Mouse (Mus musculus): ENCODE measurements around the gene Ptger3. TPM values are rescaled to one million over a fixed set of nuclear protein-coding genes. Genes with fewer than 3 reads are reported as not detected.
A peak's percentile ranks its signal among the peaks of the same experiment; 100 is the strongest.

Ptger3 gene
- total RNA-seq (2014; rRNA removed) (9.4 and 10.1 TPM in 2 replicates), polyA plus RNA-seq (2015; fragmentation: Nextera tagmentation; extraction: Ambion mirVana) (6.6 and 7.8 TPM in 2 replicates)

DNA sequence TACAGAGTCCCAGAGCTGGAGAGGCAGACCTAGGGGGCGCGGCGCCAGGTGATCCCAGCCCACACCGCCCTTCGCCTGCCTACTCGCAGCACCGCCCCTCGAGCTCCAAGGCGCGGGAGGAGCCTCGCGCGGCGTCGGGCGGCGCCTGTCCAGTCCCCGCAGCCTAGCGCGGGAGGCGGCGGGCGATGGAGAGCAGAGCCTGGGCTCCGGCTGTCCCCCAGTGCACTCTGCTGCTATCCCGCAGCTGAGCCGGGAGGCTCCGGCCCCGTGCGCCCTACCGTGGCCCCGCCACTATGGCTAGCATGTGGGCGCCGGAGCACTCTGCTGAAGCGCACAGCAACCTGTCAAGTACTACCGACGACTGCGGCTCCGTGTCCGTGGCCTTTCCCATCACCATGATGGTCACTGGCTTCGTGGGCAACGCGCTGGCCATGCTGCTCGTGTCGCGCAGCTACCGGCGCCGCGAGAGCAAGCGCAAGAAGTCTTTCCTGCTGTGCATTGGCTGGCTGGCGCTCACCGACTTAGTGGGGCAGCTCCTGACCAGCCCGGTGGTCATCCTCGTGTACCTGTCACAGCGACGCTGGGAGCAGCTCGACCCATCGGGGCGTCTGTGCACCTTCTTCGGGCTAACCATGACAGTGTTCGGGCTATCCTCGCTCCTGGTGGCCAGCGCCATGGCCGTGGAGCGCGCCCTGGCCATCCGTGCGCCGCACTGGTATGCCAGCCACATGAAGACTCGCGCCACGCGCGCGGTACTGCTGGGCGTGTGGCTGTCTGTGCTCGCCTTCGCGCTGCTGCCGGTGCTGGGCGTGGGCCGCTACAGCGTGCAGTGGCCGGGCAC, at the start of gene Ptger3:
TSS of gene Ptger3 (plus strand) at position 168 of the 841 bp plus-strand sequence.
- no peak within 1 kb of the TSS for H3K27ac ChIP-seq (ENCODE audit: low read depth, low read length)
- peaks cover 19% of the 10 kb centered on the region for H3K27me3 ChIP-seq (ENCODE audit: insufficient read depth, low read length)
- peak within 1 kb of the TSS; percentile 34 for H3K9ac ChIP-seq (replicated peaks; ENCODE audit: low read length, poor library complexity, severe bottlenecking)
- peak within 1 kb of the TSS; percentile 55 for H3K4me3 ChIP-seq (ENCODE audit: low read depth, low read length)
- H3K4me1 ChIP-seq (ENCODE audit: insufficient read depth, low read length) = no peaks in the 10 kb centered on the region
- TF ChIP-seq CTCF (IDR thresholded peaks at IDR 0.05) = no peak
- DNase-seq (ENCODE audit: low spot score) (peak; percentile 19), ATAC-seq (ENCODE audit: low FRiP score) (peak; percentile 79)
- H3K36me3 ChIP-seq (ENCODE audit: insufficient read depth, low read length) = no peaks in the 10 kb centered on the region
- H3K9me3 ChIP-seq (ENCODE audit: low read length) = no peaks in the 10 kb centered on the region
- peak within 1 kb of the TSS; percentile 91 for H3K4me2 ChIP-seq (ENCODE audit: low read depth, low read length, poor library complexity, severe bottlenecking)
- whole genome bisulfite sequencing = 1% methylated on average over 74 of the region's 84 CpGs

GRCm38 (mm10) chr3:157517992-157518391, 48.7 kb upstream of the Ptger3 start:
- no peak for TF ChIP-seq CTCF (IDR thresholded peaks at IDR 0.05)
- Histone ChIP-seq H3K9ac (replicated peaks; ENCODE audit: low read length, poor library complexity, severe bottlenecking) (no peak overlapping the region), H3K4me3 (ENCODE audit: low read depth, low read length) (no peak overlapping the region), H3K4me1 (ENCODE audit: insufficient read depth, low read length) (no peaks in the 10 kb centered on the region), H3K27me3 (ENCODE audit: insufficient read depth, low read length) (no peaks in the 10 kb centered on the region), H3K9me3 (ENCODE audit: low read length) (no peaks in the 10 kb centered on the region), H3K27ac (ENCODE audit: low read depth, low read length) (no peak overlapping the region), H3K36me3 (ENCODE audit: insufficient read depth, low read length) (no peaks in the 10 kb centered on the region), H3K4me2 (ENCODE audit: low read depth, low read length, poor library complexity, severe bottlenecking) (no peak overlapping the region)
- no peak for ATAC-seq (ENCODE audit: low FRiP score)
- 78% methylated on average over 2 of the region's 2 CpGs for WGBS
- no peak for DNase-seq (ENCODE audit: low spot score)

DNA sequence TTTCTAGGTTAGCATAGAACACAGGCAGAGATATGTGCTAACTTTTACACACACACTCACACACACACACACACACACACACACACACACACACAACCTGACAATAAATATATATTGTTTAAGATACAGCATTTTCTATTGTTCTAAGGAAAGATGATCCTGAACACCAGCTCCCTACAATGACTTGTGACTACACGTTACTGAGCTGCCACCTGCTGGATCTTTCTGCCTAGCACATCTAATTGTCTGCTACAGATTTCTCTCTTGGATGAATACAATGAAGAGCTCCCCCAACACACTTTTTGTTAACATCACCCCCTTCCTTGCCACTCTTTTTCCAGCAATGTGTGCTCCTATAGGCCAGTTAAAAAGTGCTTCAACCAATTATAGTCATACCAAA, 46.3 kb upstream of the Ptger3 start:
- WGBS = 0% methylated on average over 1 of the region's 1 CpGs
- H3K9ac ChIP-seq (replicated peaks; ENCODE audit: low read length, poor library complexity, severe bottlenecking) = no peak overlapping the region
- TF ChIP-seq CTCF (IDR thresholded peaks at IDR 0.05) = peak; percentile 89
- H3K4me1 ChIP-seq (ENCODE audit: insufficient read depth, low read length) = no peaks in the 10 kb centered on the region
- no peak overlapping the region for H3K27ac ChIP-seq (ENCODE audit: low read depth, low read length)
- no peaks in the 10 kb centered on the region for H3K36me3 ChIP-seq (ENCODE audit: insufficient read depth, low read length)
- no peaks in the 10 kb centered on the region for H3K9me3 ChIP-seq (ENCODE audit: low read length)
- DNase-seq (ENCODE audit: low spot score) (peak; percentile 89), ATAC-seq (ENCODE audit: low FRiP score) (peak; percentile 77)
- H3K27me3 ChIP-seq (ENCODE audit: insufficient read depth, low read length) = no peaks in the 10 kb centered on the region
- H3K4me3 ChIP-seq (ENCODE audit: low read depth, low read length) = no peak overlapping the region
- no peak overlapping the region for H3K4me2 ChIP-seq (ENCODE audit: low read depth, low read length, poor library complexity, severe bottlenecking)

- Histone ChIP-seq H3K27me3 (ENCODE audit: insufficient read depth, low read length) (peaks cover 5% of the 10 kb centered on the region; the same call in 1 of the 2 replicates), H3K36me3 (ENCODE audit: insufficient read depth, low read length) (no peaks in the 10 kb centered on the region), H3K4me2 (ENCODE audit: low read depth, low read length, poor library complexity, severe bottlenecking) (no peak overlapping the region), H3K9ac (replicated peaks; ENCODE audit: low read length, poor library complexity, severe bottlenecking) (no peak overlapping the region), H3K27ac (ENCODE audit: low read depth, low read length) (no peak overlapping the region), H3K9me3 (ENCODE audit: low read length) (no peaks in the 10 kb centered on the region), H3K4me3 (ENCODE audit: low read depth, low read length) (no peak overlapping the region), H3K4me1 (ENCODE audit: insufficient read depth, low read length) (no peaks in the 10 kb centered on the region)
- DNase-seq (ENCODE audit: low spot score) = no peak
- no peak for ATAC-seq (ENCODE audit: low FRiP score)
- 18% methylated on average over 1 of the region's 1 CpGs for WGBS
- TF ChIP-seq CTCF (IDR thresholded peaks at IDR 0.05) = no peak
Observed at GRCm38 (mm10) chr3:157523834-157524233, 42.9 kb upstream of the Ptger3 start.

GRCm38 (mm10) chr3:157531585-157531984, 35.1 kb upstream of the Ptger3 start:
- DNase-seq (ENCODE audit: low spot score) (no peak), ATAC-seq (ENCODE audit: low FRiP score) (no peak)
- Histone ChIP-seq H3K9ac (replicated peaks; ENCODE audit: low read length, poor library complexity, severe bottlenecking) (no peak overlapping the region), H3K27ac (ENCODE audit: low read depth, low read length) (no peak overlapping the region), H3K4me3 (ENCODE audit: low read depth, low read length) (no peak overlapping the region), H3K36me3 (ENCODE audit: insufficient read depth, low read length) (no peaks in the 10 kb centered on the region), H3K4me1 (ENCODE audit: insufficient read depth, low read length) (peaks cover 5% of the 10 kb centered on the region; the same call in 1 of the 2 replicates), H3K4me2 (ENCODE audit: low read depth, low read length, poor library complexity, severe bottlenecking) (no peak overlapping the region), H3K27me3 (ENCODE audit: insufficient read depth, low read length) (peaks cover 39% of the 10 kb centered on the region), H3K9me3 (ENCODE audit: low read length) (no peaks in the 10 kb centered on the region)
- 85% methylated on average over 2 of the region's 2 CpGs for WGBS
- no peak for TF ChIP-seq CTCF (IDR thresholded peaks at IDR 0.05)

Data from midbrain, postnatal 0 days (tissue).